Mouse (Mus musculus) C2C12 (cell line): Measurements from ENCODE around the gene Flot1.

ENCODE experiments used
- CEBPB ChIP-seq: IDR thresholded peaks from one replicate; pipeline ENCODE4 v1.6.1; 2011; ENCODE audit warnings: low read depth, mild to moderate bottlenecking, control low read depth, moderate library complexity
- CTCF ChIP-seq: IDR thresholded peaks from one replicate; pipeline ENCODE4 v1.5.1; 2011; ENCODE audit not compliant: control insufficient read depth, insufficient read depth, insufficient read length
- FOSL1 ChIP-seq: IDR thresholded peaks from one replicate; pipeline ENCODE4 v1.8.0; 2011; ENCODE audit warnings: mild to moderate bottlenecking, low read length; ENCODE audit not compliant: poor library complexity, insufficient read depth, severe bottlenecking
- MAX ChIP-seq: IDR thresholded peaks from one replicate; pipeline ENCODE4 v1.6.1; 2011; ENCODE audit warnings: mild to moderate bottlenecking, control low read depth
- MYOD1 ChIP-seq: IDR thresholded peaks from one replicate; pipeline ENCODE4 v1.6.1; 2011; ENCODE audit warnings: low read depth; ENCODE audit not compliant: control insufficient read depth, insufficient read length
- MYOG ChIP-seq: IDR thresholded peaks from one replicate; pipeline ENCODE4 v1.6.1; 2011; ENCODE audit not compliant: control insufficient read depth, insufficient read length; ENCODE audit errors: extremely low read depth
- USF1 ChIP-seq: IDR thresholded peaks from one replicate; pipeline ENCODE4 v1.6.1; 2011; ENCODE audit warnings: low read depth, mild to moderate bottlenecking, control low read depth, moderate library complexity

- no peak for TF ChIP-seq CTCF
- TF ChIP-seq USF1 = no peak
- no peak for TF ChIP-seq MYOD1
- TF ChIP-seq MYOG = no peak
- no peak for TF ChIP-seq MAX
- TF ChIP-seq CEBPB = no peak
- no peak for TF ChIP-seq FOSL1
Observed at GRCm38 (mm10) chr17:35812307-35812706, 10.7 kb upstream of the Flot1 start.
